Mouse (Mus musculus) G1E (cell line): ENCODE data around the gene Fam243.

Experiments
- CTCF ChIP-seq: IDR thresholded peaks from 2 replicates; pipeline ENCODE4 v1.5.1; 2012; ENCODE audit warnings: low read depth, low read length, inconsistent platforms, mixed read lengths
- GATA1 ChIP-seq: IDR thresholded peaks from 2 replicates; pipeline ENCODE4 v1.6.1; 2012; ENCODE audit warnings: borderline replicate concordance, low read length, inconsistent platforms, mixed read lengths
- POLR2AphosphoS5 ChIP-seq: IDR thresholded peaks from 2 replicates; pipeline ENCODE4 v1.6.1; 2012; ENCODE audit warnings: low read depth, low read length, inconsistent platforms; ENCODE audit not compliant: insufficient replicate concordance
- TAL1 ChIP-seq: conservative IDR thresholded peaks from 2 replicates; pipeline ENCODE4 v1.6.1; 2012; ENCODE audit warnings: low read depth, low read length, inconsistent platforms, mixed read lengths

DNA sequence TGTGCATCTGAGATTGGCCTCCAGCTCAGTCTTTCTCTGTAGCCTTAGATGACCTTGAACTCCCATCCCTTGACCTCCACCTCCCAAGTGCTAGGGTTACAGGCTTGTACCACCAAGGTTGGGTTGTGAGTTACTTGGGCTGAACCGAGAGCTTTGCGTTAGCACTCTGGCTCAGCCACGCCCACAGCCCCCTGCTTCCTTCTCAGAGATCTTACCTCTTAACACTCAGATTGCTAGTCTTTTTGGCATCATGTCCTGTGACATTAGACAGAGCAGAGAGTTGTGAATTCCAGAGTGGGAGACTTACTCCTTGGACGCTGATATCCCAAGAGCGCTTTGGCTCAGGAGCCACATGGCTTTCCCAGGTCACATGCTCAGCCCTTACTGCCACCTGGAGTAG is 18.7 kb downstream of the Fam243 start:
- TF ChIP-seq CTCF (no peak), POLR2AphosphoS5 (no peak), GATA1 (no peak), TAL1 (no peak)
